Mouse (Mus musculus) gastrocnemius, postnatal 14 days (tissue): ENCODE results near the gene Pard3. TPM values are rescaled to one million over a fixed set of nuclear protein-coding genes. Genes with fewer than 3 reads are reported as not detected.

ENCODE experiments used
- DNase-seq: peaks from one replicate; pipeline ENCODE4 v3.0.0; 2021; ENCODE audit warnings: mixed read lengths
- intact Hi-C: fragments of 180-260 bp; cut with DNase I; formaldehyde crosslinking; loops from one replicate; pipeline ENCODE4 v1.15.1; 2025; ENCODE audit warnings: low total_unique reads
- total RNA-seq, 2 experiments: library from RNA; stranded (reverse); gene quantifications; 2 replicates each; pipeline ENCODE4 v1.2.3; 2021

The Pard3 gene
- total RNA-seq, 2 experiments from 2014 or later: 23.9 to 25.7 TPM

DNA sequence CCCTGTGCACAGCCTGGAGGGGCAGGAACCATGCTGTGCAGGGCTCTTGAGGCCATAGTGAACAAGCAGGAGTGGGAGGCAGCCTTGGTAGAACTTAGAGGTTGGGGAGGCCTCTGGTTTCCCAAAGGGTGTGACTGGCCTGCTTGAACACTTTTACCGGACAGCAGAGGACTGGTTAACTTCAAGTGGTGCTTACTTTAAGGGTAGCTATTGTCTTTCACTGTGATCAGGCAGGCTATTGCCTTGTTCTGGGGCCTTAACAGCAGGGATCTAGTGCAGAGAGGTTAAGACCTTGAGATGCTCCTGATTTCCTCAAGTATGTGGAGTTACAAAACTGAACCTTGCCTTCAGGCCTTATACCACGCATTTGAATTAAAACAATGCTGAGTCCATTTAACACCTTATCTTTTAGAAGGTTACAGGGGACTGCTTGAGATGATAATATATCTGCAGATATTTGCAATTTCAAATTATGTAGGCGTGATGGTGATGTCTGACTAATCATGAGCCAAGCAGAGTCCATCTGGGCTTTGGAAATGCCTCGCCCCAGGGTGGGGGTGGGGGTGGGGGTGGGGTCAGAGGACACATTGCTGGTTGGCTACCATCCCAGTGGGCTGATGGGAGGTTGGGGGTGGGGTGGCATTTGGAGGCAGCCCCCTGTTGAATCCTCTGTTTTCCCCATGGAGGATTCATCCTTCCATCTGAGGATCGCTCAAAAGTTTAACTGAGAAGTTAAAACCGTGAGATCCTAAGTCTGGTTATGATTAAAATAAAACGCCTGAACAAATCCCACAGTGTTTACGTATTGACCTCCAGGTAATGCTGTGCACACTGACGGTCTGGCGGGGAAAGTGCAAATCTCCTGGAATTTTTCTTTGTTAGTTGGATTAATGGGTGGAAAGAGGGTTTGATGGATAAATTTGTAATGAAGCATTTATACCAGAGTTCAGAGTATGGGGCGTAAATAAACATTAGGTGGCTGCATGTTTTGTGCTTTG, 62.3 kb downstream of the Pard3 start:
- DNase-seq: no peak
- intact Hi-C loops: no loop called here

DNA sequence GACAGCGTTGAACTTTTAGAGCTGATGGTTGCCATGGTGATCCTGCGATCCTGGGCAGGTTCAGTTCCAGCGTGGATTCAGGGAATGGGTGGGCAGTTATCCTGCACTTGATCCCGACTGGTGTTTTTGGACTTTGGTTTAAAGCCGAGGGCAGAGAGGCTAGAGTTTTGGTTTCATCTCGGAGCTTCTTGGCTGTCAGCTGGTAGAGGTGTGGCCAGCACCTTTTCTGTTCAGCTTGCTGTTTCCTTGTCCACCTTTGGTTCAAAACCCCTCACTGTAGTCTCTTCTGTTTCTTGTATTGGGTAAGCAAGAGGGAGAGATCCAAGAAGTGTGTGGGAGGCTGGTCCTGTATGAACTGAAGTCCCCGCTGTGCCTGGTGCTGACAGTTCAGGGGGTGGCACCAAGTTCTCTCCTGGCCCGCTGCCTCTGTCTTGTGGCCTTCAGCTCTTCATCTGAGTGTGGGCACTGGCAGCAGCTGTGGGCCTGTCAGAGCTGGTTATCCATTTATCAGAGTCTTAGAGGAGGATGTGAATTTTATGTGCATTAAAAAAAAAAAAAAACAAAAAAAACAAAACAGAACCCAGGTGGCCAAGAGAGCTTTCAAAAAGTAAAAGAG, 65.2 kb downstream of the Pard3 start:
- DNase-seq: peak; percentile 20
- intact Hi-C loops: no loop called here

DNA sequence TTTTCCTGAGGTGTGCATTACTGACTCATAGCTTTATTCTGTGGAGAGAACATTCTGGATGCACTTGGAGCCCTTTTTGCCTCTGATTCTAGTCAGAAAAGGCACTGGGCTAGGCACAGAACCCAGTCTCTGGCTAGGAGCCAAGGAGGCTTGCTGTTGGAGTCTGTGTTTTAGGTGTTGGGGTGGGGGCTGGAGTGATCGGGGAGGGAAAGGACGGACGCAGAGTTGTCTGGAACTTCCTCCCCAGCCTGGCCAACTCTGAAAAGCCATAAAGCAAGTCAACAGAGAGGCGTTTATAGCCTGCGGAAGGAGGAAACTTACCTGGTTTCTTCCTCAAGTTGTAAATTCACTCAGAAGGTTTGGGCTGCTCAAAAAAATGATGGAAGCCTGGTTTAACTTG, 70.6 kb downstream of the Pard3 start:
- intact Hi-C loops: loop anchor here (5.0 kb wide), 1 partner anchor 67 kb away; no protein-coding TSS in a partner anchor
- no peak for DNase-seq

DNA sequence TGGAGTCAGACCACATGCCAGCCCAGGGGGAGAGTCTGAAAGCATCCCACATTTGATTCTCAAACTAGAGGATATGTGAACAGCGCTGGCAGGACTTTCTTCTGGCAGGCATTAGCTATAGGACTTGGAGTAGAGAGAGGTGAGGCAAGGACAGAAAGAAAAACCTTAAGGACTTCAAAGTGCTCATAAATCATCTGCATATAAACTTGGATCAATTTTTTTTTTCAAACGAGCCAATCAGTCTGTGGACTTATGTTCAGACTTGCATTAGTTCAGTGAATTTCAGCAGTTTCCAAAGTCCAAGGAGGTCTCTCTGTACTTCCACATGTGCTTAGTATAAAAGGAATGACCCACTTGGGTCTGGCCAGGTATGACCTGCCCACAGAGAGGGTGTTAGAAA, 72.5 kb downstream of the Pard3 start:
- intact Hi-C loops: no loop called here
- DNase-seq: no peak

DNA sequence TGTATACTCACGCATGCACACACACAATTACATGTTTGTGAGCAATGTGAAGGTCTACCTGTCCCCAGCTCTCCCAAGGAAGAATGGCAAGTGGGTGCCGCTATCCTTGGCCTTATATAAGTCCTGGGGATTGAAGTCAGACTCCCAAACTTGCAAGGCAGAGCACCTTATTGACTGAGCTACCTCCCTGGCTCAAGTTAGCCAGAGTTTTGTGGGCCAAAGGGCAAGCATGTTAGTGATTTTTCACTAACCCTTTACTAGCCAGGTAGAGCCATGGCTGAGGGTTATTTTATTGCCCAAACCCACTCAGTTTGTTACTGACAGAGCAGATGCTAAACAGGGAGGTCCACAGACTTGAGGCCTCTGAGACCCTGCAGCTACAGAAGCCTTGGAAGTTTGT, 73.1 kb downstream of the Pard3 start:
- intact Hi-C loops: no loop called here
- DNase-seq: no peak

DNA sequence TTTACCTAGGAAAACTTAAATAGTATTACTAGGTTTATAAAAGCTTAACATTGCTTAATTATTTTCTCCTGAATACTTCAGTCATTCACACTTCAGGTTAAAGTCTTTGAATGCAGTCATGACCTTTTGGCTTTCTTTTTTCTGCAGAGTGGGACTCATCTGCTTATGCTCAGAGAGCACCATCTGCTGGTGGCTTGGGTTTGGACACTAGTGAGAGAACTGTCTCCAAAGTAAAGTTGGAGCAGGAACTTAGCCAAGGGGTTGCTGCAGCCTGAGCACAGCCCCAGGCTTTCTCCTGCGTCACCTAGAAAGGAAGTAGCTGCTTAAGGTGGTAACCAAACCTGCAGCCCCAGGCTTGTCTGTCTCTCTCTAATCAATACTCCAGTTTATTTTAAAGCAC, 75.5 kb downstream of the Pard3 start:
- DNase-seq: peak; percentile 80
- intact Hi-C loops: loop anchor here (2.0 kb wide), 1 partner anchor 144 kb away; no protein-coding TSS in a partner anchor

DNA sequence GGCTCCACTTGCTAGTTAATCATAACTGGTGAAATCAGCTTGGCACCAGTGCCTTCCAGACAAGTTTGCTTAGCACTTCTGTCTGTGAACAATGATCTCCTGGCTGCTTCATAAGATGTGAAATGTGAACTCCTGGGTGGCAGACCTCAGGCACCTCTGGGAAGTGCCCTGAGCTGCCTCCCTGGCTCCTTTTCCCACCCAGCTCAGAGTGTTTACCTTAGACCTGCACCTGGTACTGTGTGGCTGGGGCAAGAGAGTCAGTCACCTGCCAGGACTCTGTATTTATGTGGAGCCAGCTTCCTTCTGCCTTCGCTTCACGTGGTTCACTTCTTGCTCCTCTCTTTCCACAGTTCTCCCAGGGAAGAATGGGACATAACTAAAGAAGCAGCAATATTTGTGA, 77.3 kb downstream of the Pard3 start:
- intact Hi-C loops: loop anchor here (5.0 kb wide), 1 partner anchor 36 kb away; no protein-coding TSS in a partner anchor
- no peak for DNase-seq

DNA sequence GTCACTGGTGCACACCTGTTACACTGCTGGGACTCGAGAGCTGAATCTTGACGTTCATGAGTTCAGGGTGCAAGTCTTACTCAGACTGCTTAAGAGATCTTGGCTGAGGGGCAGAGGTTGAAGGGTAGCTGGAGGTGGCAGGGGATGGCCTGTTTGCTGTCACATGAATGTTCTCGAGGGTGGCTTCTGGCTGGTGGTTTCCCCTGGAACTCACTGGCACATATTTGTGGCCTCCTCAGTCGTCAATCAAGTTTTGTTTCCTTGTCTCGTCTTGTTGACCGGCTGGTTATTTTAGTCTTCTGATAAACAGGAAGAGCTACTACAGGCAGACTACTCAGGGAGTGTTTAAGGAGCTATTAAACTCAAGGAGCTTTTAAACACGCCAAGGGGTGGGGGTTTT, 79.9 kb downstream of the Pard3 start:
- intact Hi-C loops: loop anchor here (5.0 kb wide), 1 partner anchor 34 kb away; no protein-coding TSS in a partner anchor
- no peak for DNase-seq

DNA sequence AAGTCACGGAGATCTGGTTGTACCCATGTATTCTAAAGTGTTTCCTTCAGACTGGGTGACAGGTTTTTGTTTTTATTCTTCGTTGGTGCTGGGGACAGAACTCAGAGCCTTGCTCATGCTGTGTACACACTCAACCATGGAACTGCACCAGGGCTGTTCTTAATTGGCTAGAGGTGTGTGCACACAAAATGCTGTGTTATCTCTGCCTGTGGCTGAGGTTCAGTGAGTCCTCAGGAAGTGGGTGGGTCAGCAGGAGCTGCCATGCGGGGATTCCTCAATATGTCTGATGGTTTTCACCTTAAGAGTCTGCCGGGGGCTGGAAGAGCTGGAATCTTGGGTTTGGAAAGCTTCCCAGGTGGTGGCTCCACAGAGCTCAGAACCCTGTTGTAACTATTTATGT, 80.9 kb downstream of the Pard3 start:
- intact Hi-C loops: loop anchor here (5.0 kb wide), 1 partner anchor 33 kb away; no protein-coding TSS in a partner anchor
- DNase-seq: no peak

DNA sequence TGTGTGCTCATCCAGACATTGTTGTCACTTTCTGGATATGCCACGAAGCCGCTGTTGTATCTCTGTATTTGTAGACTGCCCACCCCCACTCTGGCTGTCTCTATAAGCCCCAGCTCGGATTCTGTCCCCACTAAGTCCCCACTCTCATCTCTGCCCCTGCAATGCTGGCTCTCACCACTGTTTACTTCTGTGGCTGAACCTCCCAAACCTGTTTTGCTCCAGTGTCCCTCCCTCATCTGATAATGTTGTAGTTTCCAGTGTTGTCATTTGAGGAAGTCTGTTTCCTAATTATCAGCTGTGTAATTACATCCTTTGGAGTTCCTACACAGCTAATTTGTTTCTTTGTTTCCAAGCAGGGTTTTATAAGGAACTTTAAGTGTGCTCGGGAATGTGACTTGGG, 81.4 kb downstream of the Pard3 start:
- DNase-seq: no peak
- intact Hi-C loops: no loop called here

DNA sequence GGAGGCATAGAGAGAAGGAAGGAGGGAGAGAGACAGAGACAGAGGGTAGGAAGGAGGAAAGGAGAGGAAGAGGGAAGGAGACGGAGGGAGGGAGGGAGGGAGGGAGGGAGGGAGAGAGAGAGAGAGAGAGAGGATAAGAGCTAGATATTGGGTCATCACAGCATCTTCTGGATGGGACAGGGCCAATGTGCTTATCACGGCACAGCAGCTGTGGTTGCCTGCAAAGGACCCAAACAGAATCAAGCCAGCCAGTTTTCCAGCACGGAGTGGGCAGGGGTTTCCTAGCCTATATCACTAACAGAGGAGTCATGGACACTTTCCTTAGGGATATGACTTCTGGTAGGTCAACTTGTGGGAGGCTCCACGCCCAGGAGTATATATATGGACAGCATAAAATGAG, 82.4 kb downstream of the Pard3 start:
- intact Hi-C loops: no loop called here
- DNase-seq: peak; percentile 12

DNA sequence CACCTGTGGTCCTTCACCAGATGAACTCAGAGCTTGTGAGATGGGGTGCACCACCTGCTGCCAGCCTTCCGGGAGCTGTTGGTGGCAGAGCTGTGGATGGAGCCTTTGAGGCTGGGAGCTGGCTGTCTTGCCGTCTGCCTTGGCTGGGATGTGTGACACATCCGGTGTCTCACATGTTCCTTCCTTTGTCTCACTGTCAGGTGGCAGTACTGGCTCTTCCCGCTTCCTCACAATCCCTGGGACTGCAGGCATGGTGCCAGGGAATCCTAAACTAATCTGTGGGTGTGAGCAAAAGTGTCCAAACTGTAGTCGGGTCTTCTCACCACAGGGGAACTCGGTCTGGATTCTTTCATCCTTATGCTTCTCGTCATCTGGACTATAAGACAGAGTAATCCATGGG, 85.1 kb downstream of the Pard3 start:
- intact Hi-C loops: no loop called here
- DNase-seq: no peak

DNA sequence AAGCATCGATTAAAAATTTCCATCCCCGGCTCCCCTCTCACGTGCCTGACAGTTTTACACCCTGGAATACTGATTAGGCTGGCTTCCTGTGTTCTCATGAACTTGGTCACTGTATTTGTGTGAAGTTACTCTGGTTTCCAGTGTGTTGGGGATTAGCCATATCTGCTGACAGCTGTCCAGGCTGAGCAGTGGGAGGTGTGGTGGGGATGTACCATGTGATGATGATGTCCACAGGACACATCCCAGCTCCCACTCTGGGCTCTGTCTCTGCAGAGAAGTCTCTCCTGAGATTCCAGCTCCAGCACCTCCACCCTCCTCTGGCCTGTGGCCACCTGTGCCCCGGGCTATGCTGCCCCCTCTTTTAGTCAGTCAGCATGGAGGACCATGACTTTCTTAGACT, 87.0 kb downstream of the Pard3 start:
- DNase-seq: no peak
- intact Hi-C loops: no loop called here

DNA sequence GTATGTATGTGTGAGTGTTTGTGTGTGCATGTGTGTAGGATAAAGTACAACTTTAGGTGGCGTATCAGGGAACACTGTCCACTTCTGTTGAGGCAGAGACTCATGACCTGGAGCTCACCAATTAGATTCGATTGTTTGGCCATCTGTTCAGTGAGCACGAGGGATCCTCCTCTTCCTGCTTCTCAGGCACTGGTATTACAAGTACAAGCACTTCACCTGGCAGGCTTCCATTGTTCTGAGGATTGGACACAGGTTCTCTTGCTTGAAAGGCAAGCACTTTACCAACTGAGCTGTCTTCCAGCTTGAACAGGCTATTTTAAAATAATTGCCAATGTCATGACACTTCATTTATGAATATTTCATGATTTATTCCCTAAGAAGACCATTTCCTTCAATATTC, 88.0 kb downstream of the Pard3 start:
- no peak for DNase-seq
- intact Hi-C loops: no loop called here

DNA sequence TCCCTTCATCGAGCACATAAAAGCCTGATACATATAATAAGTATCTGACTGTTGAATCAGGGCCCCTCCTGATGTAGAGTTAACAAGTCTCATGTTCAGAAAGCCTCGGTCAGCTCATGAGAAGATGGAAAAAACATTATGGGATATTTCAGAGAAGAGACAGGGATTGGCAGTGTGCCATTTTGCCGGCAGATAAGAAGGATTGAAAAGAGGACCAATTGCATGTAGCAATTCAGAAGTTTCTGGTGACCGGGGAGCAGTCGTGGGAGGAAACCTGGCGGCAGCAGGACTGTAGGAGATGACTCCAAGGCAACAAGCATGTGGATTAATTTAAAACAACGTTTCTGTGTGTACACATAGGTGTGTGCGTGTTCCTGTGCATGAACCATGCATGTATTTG, 93.4 kb downstream of the Pard3 start:
- DNase-seq: peak; percentile 18
- intact Hi-C loops: no loop called here

DNA sequence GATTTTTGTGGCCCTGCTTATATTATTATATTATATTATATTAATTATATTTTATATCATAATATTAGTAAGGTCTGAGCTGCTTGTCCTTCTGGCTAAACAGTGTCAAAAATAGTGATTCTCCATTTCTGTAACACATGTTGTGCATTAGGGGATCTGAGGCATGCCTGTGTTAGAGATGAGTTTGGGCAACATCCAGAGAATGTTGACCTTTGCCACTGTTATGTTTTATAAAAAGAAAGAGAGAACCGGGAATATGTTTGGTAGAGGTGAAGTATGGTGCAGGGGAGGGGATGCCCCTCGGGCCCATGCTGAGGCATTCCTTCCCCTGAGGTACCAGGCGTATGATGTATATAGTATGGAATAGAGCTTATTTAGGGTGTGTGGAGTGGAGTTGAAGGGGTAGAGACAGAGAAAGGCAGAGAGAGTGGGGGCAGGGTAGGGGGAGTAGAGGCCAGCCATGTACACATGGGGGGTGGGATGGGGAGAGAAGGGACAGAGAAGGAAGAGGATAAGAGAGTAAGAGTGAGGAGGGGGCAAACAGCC, 95.8 kb downstream of the Pard3 start:
- intact Hi-C loops: no loop called here
- no peak for DNase-seq

DNA sequence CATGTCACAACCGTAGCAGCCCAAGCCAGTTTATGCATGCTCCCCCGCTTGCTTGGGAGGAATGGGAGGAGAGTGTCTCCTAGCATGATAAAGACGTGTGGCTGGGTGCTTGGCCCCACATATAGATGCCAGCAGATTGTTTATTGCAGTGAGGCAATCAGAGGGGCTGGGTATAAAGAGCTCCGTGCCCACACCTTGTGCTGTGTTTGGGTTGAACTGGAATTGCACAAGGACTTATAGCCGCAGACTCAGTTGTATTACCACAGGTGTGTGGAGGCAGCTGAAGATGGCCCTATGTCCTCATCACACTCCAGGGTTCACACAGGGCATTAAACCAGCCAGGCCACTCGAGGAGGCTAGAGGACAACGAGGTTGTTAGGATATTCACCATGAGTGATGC, 98.2 kb downstream of the Pard3 start:
- intact Hi-C loops: no loop called here
- no peak for DNase-seq

DNA sequence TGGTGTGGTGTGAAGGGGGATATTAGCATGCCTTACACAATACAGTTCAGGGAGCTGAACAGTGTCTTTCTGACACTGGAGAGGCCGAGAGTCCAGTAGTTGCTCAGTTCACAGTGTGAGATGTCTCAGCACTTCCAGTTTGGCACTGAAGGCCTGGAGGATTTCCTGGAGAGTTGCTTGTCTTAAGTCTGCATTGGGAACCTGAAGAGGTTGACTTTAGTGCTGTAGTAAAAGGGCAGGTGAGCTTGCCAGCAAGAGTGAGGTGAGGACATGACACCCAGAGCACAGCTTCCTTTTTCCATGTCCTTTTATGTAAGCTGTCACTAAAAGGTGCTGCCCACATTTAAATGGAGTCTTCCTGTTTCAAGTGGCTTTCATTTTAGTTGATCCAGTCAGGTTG, 99.1 kb downstream of the Pard3 start:
- DNase-seq: no peak
- intact Hi-C loops: no loop called here

DNA sequence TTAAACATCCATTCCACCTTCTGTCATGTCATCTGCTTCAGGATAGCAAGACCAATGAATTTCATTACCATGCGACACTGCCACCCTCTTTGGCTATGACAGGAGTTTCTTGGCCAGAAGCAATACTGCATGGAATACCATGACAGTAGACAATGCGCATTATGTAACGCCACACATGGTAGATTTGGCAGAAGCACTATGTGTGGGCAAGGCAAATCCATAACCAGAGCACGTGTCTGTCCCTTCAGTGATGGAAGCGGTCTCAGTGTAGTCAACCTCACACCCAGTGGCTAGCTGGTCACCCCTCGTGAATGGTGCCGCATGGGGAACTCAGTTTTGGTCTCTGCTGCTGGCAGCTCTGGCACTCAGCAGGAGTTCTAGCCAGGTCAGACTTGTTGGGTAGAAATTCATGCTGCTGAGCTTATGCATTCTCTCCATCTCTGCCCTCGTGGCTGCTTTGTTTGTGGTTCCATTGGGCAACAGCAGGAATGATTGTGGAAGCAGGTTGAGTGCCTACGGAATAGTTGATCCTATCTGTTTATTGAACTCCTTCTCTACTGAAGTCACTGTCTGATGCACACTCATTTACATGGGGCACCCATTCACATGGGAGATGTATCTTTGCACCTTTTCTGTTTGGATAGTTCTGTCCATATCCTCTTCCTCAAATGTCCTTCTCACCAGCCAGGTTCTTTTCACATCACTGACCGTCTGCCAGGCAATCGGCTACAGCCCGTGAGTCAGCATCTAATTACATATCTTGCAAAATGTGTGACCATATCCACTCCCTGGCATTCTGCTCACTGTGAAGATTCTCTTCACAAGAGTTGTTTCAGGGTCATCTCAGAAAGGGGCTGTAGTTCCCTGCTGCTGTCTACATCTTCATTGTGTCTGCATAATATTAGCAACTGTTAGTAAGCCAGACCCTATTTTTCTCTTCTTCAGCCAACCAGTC, 100.9 kb downstream of the Pard3 start:
- no peak for DNase-seq
- intact Hi-C loops: no loop called here
